Mouse (Mus musculus) urinary bladder, postnatal 36 days (tissue): Measurements from ENCODE around the gene Zbtb9.
"Not testable (repeated sequence)": the region's sequence is repeated elsewhere in the genome, so short reads cannot be mapped to it uniquely, and the experiment has no call there.

Experiments used
- DNase-seq, 2 experiments: peaks; one replicate each; pipeline ENCODE4 v3.0.0; 2022; ENCODE audit warnings: low spot score in 2 of 2, mixed read lengths in 1 of 2

Gene Zbtb9

GRCm38 (mm10) chr17:26971247-26971905, 1.6 kb upstream of the Zbtb9 start:
- no peak for DNase-seq

- DNase-seq = no peak
These were observed 860 bp upstream of the Zbtb9 start for GRCm38 (mm10) chr17:26972107-26972506.

GRCm38 (mm10) chr17:26974547-26974946, 1.6 kb downstream of the Zbtb9 start:
- DNase-seq = no peak

GRCm38 (mm10) chr17:26975415-26975814, 2.4 kb downstream of the Zbtb9 start:
- no peak for DNase-seq

GRCm38 (mm10) chr17:26977354-26977753, 4.4 kb downstream of the Zbtb9 start:
- DNase-seq = not testable (repeated sequence)

- DNase-seq = no peak
These were observed 6.5 kb downstream of the Zbtb9 start for GRCm38 (mm10) chr17:26979426-26979825.

- DNase-seq = no peak
These were observed 8.1 kb downstream of the Zbtb9 start for GRCm38 (mm10) chr17:26981050-26981449.

GRCm38 (mm10) chr17:26983382-26983781, 10.4 kb downstream of the Zbtb9 start:
- DNase-seq = no peak

- DNase-seq = no peak
These were observed 12.7 kb downstream of the Zbtb9 start for GRCm38 (mm10) chr17:26985503-26986179.

- DNase-seq = no peak
These were observed 17.6 kb downstream of the Zbtb9 start for GRCm38 (mm10) chr17:26990521-26990920.

GRCm38 (mm10) chr17:26994410-26994809, 21.4 kb downstream of the Zbtb9 start:
- peak in 1 of 2 experiments; percentile 75 for DNase-seq

GRCm38 (mm10) chr17:26995006-26995405, 22.0 kb downstream of the Zbtb9 start:
- no peak for DNase-seq

- no peak for DNase-seq
These were observed 22.6 kb downstream of the Zbtb9 start for GRCm38 (mm10) chr17:26995562-26995961.

GRCm38 (mm10) chr17:26997661-26998060, 24.7 kb downstream of the Zbtb9 start:
- DNase-seq = no peak

- DNase-seq = no peak
These were observed 25.3 kb downstream of the Zbtb9 start for GRCm38 (mm10) chr17:26998283-26998682.

GRCm38 (mm10) chr17:26999996-27000395, 27.0 kb downstream of the Zbtb9 start:
- DNase-seq = no peak

- no peak for DNase-seq
These were observed 28.2 kb downstream of the Zbtb9 start for GRCm38 (mm10) chr17:27001151-27001550.

- no peak for DNase-seq
These were observed 28.9 kb downstream of the Zbtb9 start for GRCm38 (mm10) chr17:27001889-27002288.

- DNase-seq = peak; percentile 40 to 59
These were observed 31.5 kb downstream of the Zbtb9 start for GRCm38 (mm10) chr17:27004431-27004830.

- DNase-seq = no peak
These were observed 32.0 kb downstream of the Zbtb9 start for GRCm38 (mm10) chr17:27004903-27005485.

GRCm38 (mm10) chr17:27005644-27006043, 32.7 kb downstream of the Zbtb9 start:
- DNase-seq = no peak

- no peak for DNase-seq
These were observed 35.3 kb downstream of the Zbtb9 start for GRCm38 (mm10) chr17:27008277-27008676.

- DNase-seq = no peak
These were observed 38.2 kb downstream of the Zbtb9 start for GRCm38 (mm10) chr17:27011167-27011566.
